13 mouse cellular contexts compared by ENCODE assay signal in genomic region chr6:147954253-147954652, GRCm38 (mm10).
"Had no signal": no experiment of that assay in that cellular context is flagged by ENCODE, and none has a peak within 500 bp of the region (broad histone marks: within the 10 kb centered on the region; RNA-seq: fewer than 3 reads in every experiment).

No protein-coding gene starts in this region.

- H3K4me2 ChIP-seq: limb, embryonic 13.5 days; lung, embryonic 15.5 days; midbrain, embryonic 11.5 days; midbrain, embryonic 15.5 days; neural tube, embryonic 12.5 days had no signal

- H3K27ac ChIP-seq: limb, embryonic 13.5 days; liver, embryonic 14.5 days; lung, embryonic 15.5 days; macrophage; midbrain, embryonic 15.5 days; neural tube, embryonic 12.5 days had no signal

- H3K27me3 ChIP-seq: lung, embryonic 15.5 days; midbrain, embryonic 15.5 days; neural tube, embryonic 12.5 days had no signal

- H3K9me3 ChIP-seq: limb, embryonic 13.5 days; lung, embryonic 15.5 days; megakaryocyte, embryonic 14.5 days; midbrain, embryonic 15.5 days; neural tube, embryonic 12.5 days had no signal

- H3K4me1 ChIP-seq: megakaryocyte, embryonic 14.5 days; midbrain, embryonic 15.5 days; neural tube, embryonic 12.5 days had no signal

- H3K4me3 ChIP-seq: limb, embryonic 13.5 days; lung, embryonic 15.5 days; megakaryocyte, embryonic 14.5 days; midbrain, embryonic 15.5 days; neural tube, embryonic 12.5 days had no signal

- H3K9ac ChIP-seq: limb, embryonic 13.5 days; liver, embryonic 14.5 days; lung, embryonic 15.5 days; midbrain, embryonic 15.5 days; neural tube, embryonic 12.5 days had no signal

- DNase-seq: layer of hippocampus, adult 9-11 months; left cerebral cortex, postnatal 4 days; spleen, adult 18-20 months; thymus, adult 18-20 months; thymus, postnatal 14 days had no signal

- H3K36me3 ChIP-seq: limb, embryonic 13.5 days; lung, embryonic 15.5 days; midbrain, embryonic 15.5 days; neural tube, embryonic 12.5 days had no signal
